Mouse (Mus musculus): Measurements from ENCODE around the gene Eftud2. TPM values are rescaled to one million over a fixed set of nuclear protein-coding genes. Genes with fewer than 3 reads are reported as not detected.

Eftud2 gene
- 100 to 1,000 TPM in 12 of 26 experiments, 10 to 100 TPM in 14; 38.5 to 118 (median 97.8) TPM for total RNA-seq (2018; cell fraction: chromatin; rRNA removed)
- total RNA-seq (2018; cell fraction: cytosol; rRNA removed) = 100 to 1,000 TPM in 1 of 26 experiments, 10 to 100 TPM in 25; 56.2 to 109 (median 70.8) TPM
- total RNA-seq (2018; cell fraction: nucleus; rRNA removed) = 100 to 1,000 TPM in 4 of 26 experiments, 10 to 100 TPM in 22; 27.4 to 114 (median 65.5) TPM
- 45.8 to 73.1 TPM (median 46.9 TPM) in 3 replicates for polyA plus RNA-seq (2018)

DNA sequence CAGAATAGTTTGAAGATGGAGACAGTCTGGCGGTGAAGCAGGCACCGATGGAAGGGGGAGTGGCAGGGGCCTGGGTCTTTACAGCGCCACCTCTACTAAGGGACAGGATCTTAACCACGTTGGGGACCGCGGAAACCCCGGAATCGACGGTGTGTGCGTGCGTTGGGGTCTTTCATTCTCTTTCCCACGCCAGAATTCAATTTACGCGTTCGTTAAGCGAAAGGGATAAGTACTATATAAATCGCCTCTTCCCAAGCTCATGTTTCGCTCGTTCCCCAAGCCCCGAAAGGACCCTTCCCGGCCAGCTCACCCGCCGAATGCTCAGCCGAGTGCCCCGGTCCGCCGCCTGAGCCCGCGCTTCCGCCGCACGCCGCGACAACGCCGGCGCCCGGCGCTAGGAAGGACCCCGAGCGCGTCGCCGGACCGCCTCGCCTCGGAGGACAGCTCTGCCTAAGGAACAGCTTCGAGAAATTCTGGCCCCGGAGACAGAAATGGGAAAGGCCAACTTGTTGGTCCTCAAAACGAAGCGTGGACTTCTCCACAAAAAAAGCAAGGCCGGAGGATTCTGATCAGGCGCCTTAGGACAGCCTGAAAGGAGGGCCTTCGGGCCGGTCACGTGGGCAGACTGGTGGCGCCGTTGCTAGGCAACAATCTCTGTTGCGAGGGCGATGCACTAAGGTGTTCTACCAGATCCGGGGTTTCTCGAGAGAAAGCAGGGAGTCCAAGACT, at the start of gene Eftud2, which contains the start of gene Ccdc103:
Gene Eftud2 (minus strand): TSS at position 401 of the 729 bp plus-strand sequence.
Gene Ccdc103 (plus strand): TSS at position 620 of the 729 bp plus-strand sequence.
- Histone ChIP-seq H3K79me2 (ENCODE audit: inconsistent target) (peaks cover 24% of the 10 kb centered on the region), H3K27ac (peak within 1 kb of the TSS; percentile 82), H3K4me3 (ENCODE audit: inconsistent target) (peak within 1 kb of the TSS; percentile 99), H3K36me3 (ENCODE audit: inconsistent target) (peaks cover 10% of the 10 kb centered on the region; the same call in 1 of the 2 replicates)
- under 1% methylated on average over 62 of the region's 62 CpGs for WGBS (ENCODE audit: missing documents)

DNA sequence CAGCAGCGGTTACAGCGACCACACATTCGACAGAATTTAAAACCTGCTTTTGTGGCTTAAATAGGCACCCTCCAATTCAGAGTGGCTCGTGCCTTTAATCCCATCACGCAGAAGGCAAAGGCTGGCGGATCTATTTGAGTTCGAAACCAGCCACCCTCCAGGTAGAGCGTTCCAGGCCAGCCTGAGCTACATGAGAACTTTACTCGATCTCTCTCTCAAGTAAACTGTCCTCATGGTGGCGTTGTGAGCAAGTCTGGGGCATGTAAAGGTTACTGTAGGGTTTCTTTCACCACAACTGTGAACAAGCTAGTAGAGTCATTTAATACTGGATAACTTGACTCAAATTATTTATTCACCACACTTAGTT, 44.5 kb upstream of the Eftud2 start:
- Histone ChIP-seq H3K79me2 (ENCODE audit: inconsistent target) (peaks cover 44% of the 10 kb centered on the region), H3K4me3 (ENCODE audit: inconsistent target) (peak overlapping the region; percentile 86), H3K27ac (peak overlapping the region; percentile 59), H3K36me3 (ENCODE audit: inconsistent target) (no peaks in the 10 kb centered on the region)
- WGBS (ENCODE audit: missing documents) = 3% methylated on average over 10 of the region's 10 CpGs

- Histone ChIP-seq H3K27ac (peak within 1 kb of the TSS; percentile 65), H3K4me3 (ENCODE audit: inconsistent target) (peak within 1 kb of the TSS; percentile 86), H3K36me3 (ENCODE audit: inconsistent target) (no peaks in the 10 kb centered on the region), H3K79me2 (ENCODE audit: inconsistent target) (peaks cover 50% of the 10 kb centered on the region)
- WGBS (ENCODE audit: missing documents) = under 1% methylated on average over 62 of the region's 62 CpGs
These were observed 44.0 kb upstream of the Eftud2 start, which contains the start of gene Kif18b for GRCm38 (mm10) chr11:102924557-102925350. Gene Kif18b, minus strand, starts transcription at chr11:102925124.

DNA sequence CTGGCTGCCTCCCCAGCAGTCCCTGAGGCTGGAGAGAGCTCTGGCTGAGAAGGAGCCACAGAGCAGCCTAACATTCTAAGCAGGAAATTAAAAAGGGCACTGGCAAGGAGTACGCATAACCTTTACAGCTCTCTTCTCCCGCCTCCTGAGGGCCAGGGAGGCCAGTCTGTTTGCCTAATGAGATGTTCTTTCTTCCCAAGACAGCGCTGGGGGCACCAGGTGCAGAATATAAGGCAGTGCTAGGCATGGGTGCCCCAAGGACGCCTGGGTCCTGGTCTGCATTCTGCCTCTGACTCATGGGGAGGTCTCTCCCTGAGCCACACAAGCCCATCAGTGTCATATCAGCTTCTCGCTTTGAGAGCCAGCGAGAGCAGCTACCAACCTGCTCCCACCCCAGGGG, 40.7 kb upstream of the Eftud2 start:
- WGBS (ENCODE audit: missing documents) = 92% methylated on average over 6 of the region's 6 CpGs
- Histone ChIP-seq H3K36me3 (ENCODE audit: inconsistent target) (no peaks in the 10 kb centered on the region), H3K79me2 (ENCODE audit: inconsistent target) (peaks cover 82% of the 10 kb centered on the region), H3K4me3 (ENCODE audit: inconsistent target) (no peak overlapping the region), H3K27ac (no peak overlapping the region)

GRCm38 (mm10) chr11:102918077-102918476, 37.3 kb upstream of the Eftud2 start:
- Histone ChIP-seq H3K4me3 (ENCODE audit: inconsistent target) (no peak overlapping the region), H3K27ac (no peak overlapping the region), H3K79me2 (ENCODE audit: inconsistent target) (peaks cover 77% of the 10 kb centered on the region), H3K36me3 (ENCODE audit: inconsistent target) (no peaks in the 10 kb centered on the region)
- 86% methylated on average over 4 of the region's 4 CpGs for WGBS (ENCODE audit: missing documents)

- H3K36me3 ChIP-seq (ENCODE audit: inconsistent target) = no peaks in the 10 kb centered on the region
- H3K4me3 ChIP-seq (ENCODE audit: inconsistent target) = no peak overlapping the region
- H3K27ac ChIP-seq = no peak overlapping the region
- H3K79me2 ChIP-seq (ENCODE audit: inconsistent target) = peaks cover 50% of the 10 kb centered on the region
- 97% methylated on average over 9 of the region's 9 CpGs for WGBS (ENCODE audit: missing documents)
These were observed 34.6 kb upstream of the Eftud2 start for GRCm38 (mm10) chr11:102915380-102915779.

DNA sequence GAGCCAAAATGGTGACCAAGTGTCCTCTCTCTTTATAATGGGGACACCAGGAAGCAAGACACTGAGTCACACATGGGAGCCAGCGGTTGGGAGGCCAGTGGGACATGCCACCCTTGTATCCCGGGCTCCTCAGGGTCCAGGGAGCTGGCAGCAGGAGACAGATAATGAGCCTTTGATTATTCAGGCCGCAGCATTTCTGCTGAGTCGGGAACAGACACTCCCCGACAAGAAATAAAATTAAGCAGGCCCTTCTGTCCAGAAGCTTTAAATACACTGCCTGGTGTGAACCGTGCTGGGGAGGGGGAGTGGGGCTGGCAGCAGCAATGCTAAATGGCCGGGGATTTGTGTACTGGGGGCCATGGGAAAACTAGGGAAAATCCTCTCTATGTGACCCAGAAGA, 30.6 kb upstream of the Eftud2 start:
- Histone ChIP-seq H3K4me3 (ENCODE audit: inconsistent target) (no peak overlapping the region), H3K36me3 (ENCODE audit: inconsistent target) (0 out of 2 replicates have a peak, but pooled peaks cover 5% of the 10 kb centered on the region), H3K27ac (no peak overlapping the region), H3K79me2 (ENCODE audit: inconsistent target) (peaks cover 10% of the 10 kb centered on the region; the same call in 1 of the 2 replicates)
- WGBS (ENCODE audit: missing documents) = 93% methylated on average over 6 of the region's 7 CpGs

DNA sequence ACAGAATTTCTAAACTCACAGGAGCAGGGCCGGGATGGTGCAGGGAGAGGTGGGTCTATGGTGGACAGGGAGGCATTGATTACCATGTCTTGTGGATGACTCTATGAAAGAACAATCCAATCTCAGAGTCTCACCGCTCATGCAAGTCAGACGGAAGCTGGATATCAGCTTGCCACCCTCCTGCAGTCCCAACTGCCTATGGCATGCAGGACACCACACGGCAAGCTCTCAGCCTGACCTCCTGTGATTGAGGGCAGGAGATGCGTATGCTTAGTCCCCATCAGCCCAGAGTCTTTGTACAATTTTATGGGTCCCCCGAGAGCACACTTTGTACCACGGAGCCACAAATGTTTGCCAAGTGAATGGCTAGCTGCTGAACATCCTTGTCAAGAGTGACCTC, 22.9 kb upstream of the Eftud2 start:
- Histone ChIP-seq H3K79me2 (ENCODE audit: inconsistent target) (no peaks in the 10 kb centered on the region), H3K36me3 (ENCODE audit: inconsistent target) (0 out of 2 replicates have a peak, but pooled peaks cover 5% of the 10 kb centered on the region), H3K4me3 (ENCODE audit: inconsistent target) (no peak overlapping the region), H3K27ac (no peak overlapping the region)
- 92% methylated on average over 7 of the region's 7 CpGs for WGBS (ENCODE audit: missing documents)

DNA sequence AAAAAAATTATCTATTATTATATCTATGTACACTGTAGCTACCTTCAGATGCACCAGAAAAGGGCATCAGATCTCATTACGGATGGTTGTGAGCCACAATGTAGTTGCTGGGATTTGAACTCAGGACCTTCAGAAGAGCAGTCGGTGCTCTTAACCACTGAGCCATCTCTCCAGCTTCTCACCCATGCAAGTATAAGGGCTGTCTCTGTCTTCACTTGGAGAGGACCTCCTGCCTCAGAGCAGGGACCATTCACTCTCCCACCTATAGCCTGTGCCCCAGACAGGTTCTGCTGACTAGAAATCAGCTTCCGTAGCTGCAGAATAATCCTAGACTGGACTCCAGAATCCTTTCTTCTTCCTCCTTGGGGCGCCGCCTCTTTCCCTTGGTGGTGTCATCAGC, 21.3 kb upstream of the Eftud2 start:
- Histone ChIP-seq H3K4me3 (ENCODE audit: inconsistent target) (no peak overlapping the region), H3K79me2 (ENCODE audit: inconsistent target) (no peaks in the 10 kb centered on the region), H3K36me3 (ENCODE audit: inconsistent target) (no peaks in the 10 kb centered on the region), H3K27ac (no peak overlapping the region)
- 88% methylated on average over 5 of the region's 5 CpGs for WGBS (ENCODE audit: missing documents)

- 68% methylated on average over 4 of the region's 4 CpGs for WGBS (ENCODE audit: missing documents)
- H3K4me3 ChIP-seq (ENCODE audit: inconsistent target) = no peak overlapping the region
- H3K36me3 ChIP-seq (ENCODE audit: inconsistent target) = no peaks in the 10 kb centered on the region
- H3K27ac ChIP-seq = no peak overlapping the region
- H3K79me2 ChIP-seq (ENCODE audit: inconsistent target) = no peaks in the 10 kb centered on the region
These were observed 20.4 kb upstream of the Eftud2 start for GRCm38 (mm10) chr11:102901199-102901598.

GRCm38 (mm10) chr11:102900763-102901162, 20.0 kb upstream of the Eftud2 start, which contains the start of gene Gfap:
Gene Gfap, minus strand, starts transcription at chr11:102900912.
- no peaks in the 10 kb centered on the region for H3K36me3 ChIP-seq (ENCODE audit: inconsistent target)
- H3K27ac ChIP-seq = no peak within 1 kb of the TSS
- WGBS (ENCODE audit: missing documents) = 13% methylated on average over 7 of the region's 7 CpGs
- no peaks in the 10 kb centered on the region for H3K79me2 ChIP-seq (ENCODE audit: inconsistent target)
- H3K4me3 ChIP-seq (ENCODE audit: inconsistent target) = no peak within 1 kb of the TSS

DNA sequence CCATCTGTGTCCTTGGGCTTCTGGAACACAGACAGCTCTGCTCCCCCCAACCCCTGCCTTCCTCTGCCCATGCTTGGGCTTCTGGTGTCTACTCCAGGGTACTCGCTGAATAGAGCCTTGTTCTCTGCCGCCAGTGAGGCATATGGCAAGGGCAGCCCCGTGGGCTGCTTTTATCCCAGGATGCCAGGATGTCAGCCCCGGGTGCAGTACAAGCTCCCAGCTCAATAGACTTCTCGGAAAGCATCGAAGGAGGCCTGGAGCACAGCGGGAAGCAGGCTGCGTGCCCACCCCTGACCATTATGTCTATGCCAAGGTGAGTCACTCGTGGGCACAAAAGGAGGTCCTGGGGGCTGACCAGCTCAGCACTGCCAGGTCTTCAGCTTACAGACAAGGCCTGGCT, 17.6 kb upstream of the Eftud2 start:
- H3K4me3 ChIP-seq (ENCODE audit: inconsistent target) = no peak overlapping the region
- 90% methylated on average over 9 of the region's 9 CpGs for WGBS (ENCODE audit: missing documents)

DNA sequence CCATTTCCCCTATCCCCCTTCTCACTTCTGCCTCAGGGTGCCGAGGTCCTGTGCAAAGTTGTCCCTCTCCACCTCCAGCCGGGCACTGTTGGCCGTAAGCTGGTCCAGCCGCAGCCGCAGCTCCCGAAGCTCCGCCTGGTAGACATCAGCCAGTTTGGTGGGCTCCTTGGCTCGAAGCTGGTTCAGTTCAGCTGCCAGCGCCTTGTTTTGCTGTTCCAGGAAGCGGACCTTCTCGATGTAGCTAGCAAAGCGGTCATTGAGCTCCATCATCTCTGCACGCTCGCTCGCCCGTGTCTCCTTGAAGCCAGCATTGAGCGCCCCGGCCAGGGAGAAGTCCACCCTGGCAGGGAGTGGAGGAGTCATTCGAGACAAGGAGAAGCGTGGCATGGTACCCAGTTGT, 15.9 kb upstream of the Eftud2 start:
- H3K79me2 ChIP-seq (ENCODE audit: inconsistent target) = no peaks in the 10 kb centered on the region
- WGBS (ENCODE audit: missing documents) = 88% methylated on average over 20 of the region's 20 CpGs
- H3K4me3 ChIP-seq (ENCODE audit: inconsistent target) = no peak overlapping the region
- H3K27ac ChIP-seq = no peak overlapping the region
- no peaks in the 10 kb centered on the region for H3K36me3 ChIP-seq (ENCODE audit: inconsistent target)

More for the DNA sequence above, 17.6 kb upstream of the Eftud2 start:
- no peak overlapping the region for H3K27ac ChIP-seq
- no peaks in the 10 kb centered on the region for H3K36me3 ChIP-seq (ENCODE audit: inconsistent target)
- no peaks in the 10 kb centered on the region for H3K79me2 ChIP-seq (ENCODE audit: inconsistent target)

- Histone ChIP-seq H3K4me3 (ENCODE audit: inconsistent target) (no peak overlapping the region), H3K27ac (no peak overlapping the region), H3K79me2 (ENCODE audit: inconsistent target) (no peaks in the 10 kb centered on the region)
These were observed 15.0 kb upstream of the Eftud2 start for GRCm38 (mm10) chr11:102895779-102896178.

More at GRCm38 (mm10) chr11:102895779-102896178, 15.0 kb upstream of the Eftud2 start:
- H3K36me3 ChIP-seq (ENCODE audit: inconsistent target) = no peaks in the 10 kb centered on the region
- WGBS (ENCODE audit: missing documents) = 94% methylated on average over 8 of the region's 9 CpGs
